Comparison of ENCODE assay signal across 8 mouse cellular contexts in the genomic region with DNA sequence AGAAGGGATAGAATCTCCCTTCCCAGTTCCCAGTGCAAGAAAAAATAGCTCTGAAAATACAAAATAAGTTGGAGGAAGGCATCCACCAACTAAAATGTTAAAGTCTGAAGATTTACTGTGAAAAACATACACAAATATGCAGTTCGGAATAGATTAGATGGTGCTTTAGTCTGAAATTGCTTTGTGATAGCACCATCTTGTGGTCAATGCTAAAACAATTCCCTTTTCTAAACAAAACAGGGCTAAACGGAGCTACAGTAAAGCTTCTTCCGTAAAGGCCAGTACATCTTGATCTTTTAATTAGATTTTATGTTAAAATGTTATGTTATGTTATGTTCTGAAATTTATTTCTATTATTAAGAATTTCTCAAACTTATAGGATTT.
DNase-seq lines count a peak whose midpoint lies in the region; ATAC-seq and TF ChIP-seq lines count a peak whose summit lies in the region.

No protein-coding gene starts in this region.

- WGBS in kidney, adult 2 months: 21% methylated on average over 3 of the region's 3 CpGs
- 14% methylated on average over 3 of the region's 3 CpGs for WGBS in stomach, postnatal 0 days

- dilution Hi-C loops in CH12.LX (cut with MboI; ENCODE audit: extremely low pct_ligation_motif_present, extremely low pct_unique_long_range_greater_than_20kb, low sequenced_read_pairs): no loop called here

- no peaks in the 10 kb centered on the region for H3K79me2 ChIP-seq in CH12.LX (replicated peaks; ENCODE audit: control insufficient read depth, extremely low read depth, insufficient read depth, poor library complexity, severe bottlenecking)

- TF ChIP-seq POLR2A in kidney, adult 2 months (IDR thresholded peaks at IDR 0.05; ENCODE audit: low read depth, low read length): no peak
- TF ChIP-seq POLR2A in CH12.LX (IDR thresholded peaks at IDR 0.05; ENCODE audit: low read depth, low read length): no peak
- TF ChIP-seq POLR2A in brain, embryonic 14.5 days (IDR thresholded peaks at IDR 0.05; ENCODE audit: borderline replicate concordance, extremely low read depth, insufficient read depth, insufficient read length, poor library complexity, severe bottlenecking): no peak

- H3K4me1 ChIP-seq in kidney, adult 2 months (ENCODE audit: control insufficient read depth, insufficient read depth, low read length): no peaks in the 10 kb centered on the region
- no peaks in the 10 kb centered on the region for H3K4me1 ChIP-seq in CH12.LX (ENCODE audit: control insufficient read depth in 1 of 2, insufficient read depth in 2 of 2)
- H3K4me1 ChIP-seq in stomach, postnatal 0 days (replicated peaks; ENCODE audit: control insufficient read depth, insufficient read depth): no peaks in the 10 kb centered on the region

- H3K9ac ChIP-seq in CH12.LX (ENCODE audit: insufficient read depth, low read depth): no peak overlapping the region
- H3K9ac ChIP-seq in stomach, postnatal 0 days (ENCODE audit: low read length): no peak overlapping the region

- no peak overlapping the region for H3K4me3 ChIP-seq in kidney, adult 2 months (ENCODE audit: insufficient read depth, low read depth, low read length)
- no peak overlapping the region for H3K4me3 ChIP-seq in CH12.LX (replicated peaks in 1 of 3; ENCODE audit: low read depth in 2 of 3, low read length in 2 of 3, poor library complexity in 1 of 3)
- H3K4me3 ChIP-seq in stomach, postnatal 0 days (ENCODE audit: low read depth, low read length): no peak overlapping the region; the same call in 1 of the 2 replicates

- peaks cover 10% of the 10 kb centered on the region for H3K9me3 ChIP-seq in CH12.LX (replicated peaks; ENCODE audit: low read length)
- no peaks in the 10 kb centered on the region for H3K9me3 ChIP-seq in stomach, postnatal 0 days (ENCODE audit: control insufficient read depth, low read length)

- no peak overlapping the region for H3K27ac ChIP-seq in kidney, adult 2 months (ENCODE audit: insufficient read depth, low read depth, low read length)
- H3K27ac ChIP-seq in CH12.LX (ENCODE audit: insufficient read depth, low read depth): no peak overlapping the region
- H3K27ac ChIP-seq in stomach, postnatal 0 days (replicated peaks): no peak overlapping the region

- H3K36me3 ChIP-seq in kidney, adult 2 months (ENCODE audit: control insufficient read depth, insufficient read depth, low read length): no peaks in the 10 kb centered on the region
- no peaks in the 10 kb centered on the region for H3K36me3 ChIP-seq in CH12.LX (replicated peaks in 1 of 2; ENCODE audit: control insufficient read depth in 1 of 2, insufficient read depth in 1 of 2, low read length in 1 of 2)
- no peaks in the 10 kb centered on the region for H3K36me3 ChIP-seq in stomach, postnatal 0 days (ENCODE audit: control insufficient read depth, insufficient read depth, low read length)

- TF ChIP-seq RAD21 in CH12.LX (IDR thresholded peaks at IDR 0.05; ENCODE audit: low read depth, low read length): peak; percentile 46

- TF ChIP-seq EP300 in CH12.LX (IDR thresholded peaks at IDR 0.05; ENCODE audit: low read length): no peak
- TF ChIP-seq EP300 in stomach, postnatal 0 days (optimal IDR thresholded peaks at IDR 0.05): no peak

- no peak overlapping the region for H3K4me2 ChIP-seq in CH12.LX (ENCODE audit: insufficient read depth, low read depth, poor library complexity, severe bottlenecking)
- H3K4me2 ChIP-seq in stomach, postnatal 0 days (replicated peaks; ENCODE audit: low read depth): peak overlapping the region; percentile 6; the same call in 1 of the 2 replicates

- in situ Hi-C loops in CH12.LX (cut with MboI; ENCODE audit: low pct_ligation_motif_present, low pct_unique_long_range_greater_than_20kb, low sequenced_read_pairs): loop anchor here (25.0 kb wide), 1 partner anchor 499 kb away; no protein-coding TSS in a partner anchor

- H3K27me3 ChIP-seq in kidney, adult 2 months (replicated peaks; ENCODE audit: control insufficient read depth, insufficient read depth, low read length): no peaks in the 10 kb centered on the region
- H3K27me3 ChIP-seq in CH12.LX (replicated peaks): no peaks in the 10 kb centered on the region
- no peaks in the 10 kb centered on the region for H3K27me3 ChIP-seq in stomach, postnatal 0 days (ENCODE audit: control insufficient read depth, insufficient read depth, low read length)

- 0 out of 2 replicates have a peak, but pooled peaks have one; percentile 4 for TF ChIP-seq CTCF in kidney, adult 2 months (conservative IDR thresholded peaks at IDR 0.05; ENCODE audit: insufficient read depth, insufficient read length, low read depth, low read length)
- TF ChIP-seq CTCF in CH12.LX (conservative IDR thresholded peaks at IDR 0.05 in 1 of 2, IDR thresholded peaks at IDR 0.05 in 1 of 2; ENCODE audit: low read depth in 2 of 2, low read length in 2 of 2): peak in 1 of 2 experiments; percentile 49; a peak in 2 of 4 replicates
- no peak for TF ChIP-seq CTCF in brain, embryonic 14.5 days (IDR thresholded peaks at IDR 0.05; ENCODE audit: borderline replicate concordance, extremely low read depth, insufficient read depth, insufficient read length)
- peak; percentile 81 for TF ChIP-seq CTCF in stomach, postnatal 0 days (IDR thresholded peaks at IDR 0.05; ENCODE audit: low read depth)

- peak; percentile 9 for DNase-seq in kidney, adult 2 months
- no peak for DNase-seq in kidney, adult 8-10 months
- peak; percentile 3 for DNase-seq in CH12.LX (ENCODE audit: extremely low read depth)
- DNase-seq in brain, embryonic 14.5 days (ENCODE audit: low read depth): peak; percentile 83
- peak; percentile 1 for DNase-seq in induced T-regulatory cell, adult 2 months (ENCODE audit: low read depth)
- no peak for DNase-seq in stomach, postnatal 0 days (ENCODE audit: low spot score)
- DNase-seq in thymus, adult 18-20 months: no peak

- ATAC-seq in stomach, postnatal 0 days (ENCODE audit: low FRiP score, low TSS enrichment): no peak
- ATAC-seq in CD4-positive, CD25-positive, alpha-beta regulatory T cell, adult 4 months: no peak

TF ChIP-seq in CH12.LX, 34 proteins besides CTCF, POLR2A, EP300 and RAD21:
- peak; percentile 26; the same call in 1 of the 2 replicates for TF ChIP-seq SMC3 (IDR thresholded peaks at IDR 0.05; ENCODE audit: low read depth, low read length)
- no peak for TF ChIP-seq ZKSCAN1 (IDR thresholded peaks at IDR 0.05; ENCODE audit: borderline replicate concordance, low read depth, low read length)

Comparison
In these comparisons a context has a peak if more than half of its experiments do, and no peak if none do; other contexts are left out.
1. DNase-seq: peak in kidney, adult 2 months (single experiment), CH12.LX (single experiment), brain, embryonic 14.5 days (single experiment) and induced T-regulatory cell, adult 2 months (single experiment); none in kidney, adult 8-10 months (0 of 2), stomach, postnatal 0 days (single experiment) and thymus, adult 18-20 months (0 of 2).